Mouse (Mus musculus) midbrain, embryonic 13.5 days (tissue): ENCODE results near the gene Ndufb10. TPM values are rescaled to one million over a fixed set of nuclear protein-coding genes. Genes with fewer than 3 reads are reported as not detected.

Source experiments
- ATAC-seq: fragments of 200-750 bp; cut with Nextera tagmentation; 2 replicates; pipeline ENCODE4 v1.8.0; 2017; ENCODE audit warnings: mild to moderate bottlenecking, moderate TSS enrichment, moderate library complexity
- H3K27ac ChIP-seq: fragments of 300-500 bp; sonication (generic); 2 replicates; pipeline ENCODE4 v1.5.1; 2015; ENCODE audit warnings: inconsistent platforms, mild to moderate bottlenecking, moderate library complexity
- H3K27me3 ChIP-seq: fragments of 300-500 bp; sonication (generic); 2 replicates; pipeline ENCODE4 v1.6.1; 2015; ENCODE audit warnings: mild to moderate bottlenecking, inconsistent platforms
- H3K36me3 ChIP-seq: fragments of 300-500 bp; sonication (generic); 2 replicates; pipeline ENCODE4 v1.6.1; 2015; ENCODE audit warnings: mild to moderate bottlenecking, inconsistent platforms
- H3K4me1 ChIP-seq: fragments of 300-500 bp; sonication (generic); replicated peaks from 2 replicates; pipeline ENCODE4 v1.6.1; 2015; ENCODE audit warnings: inconsistent platforms
- H3K4me2 ChIP-seq: fragments of 300-500 bp; sonication (generic); replicated peaks from 2 replicates; pipeline ENCODE4 v1.6.1; 2015; ENCODE audit warnings: moderate library complexity, mild to moderate bottlenecking, inconsistent platforms
- H3K4me3 ChIP-seq: fragments of 300-500 bp; sonication (generic); replicated peaks from 2 replicates; pipeline ENCODE4 v1.5.1; 2015; ENCODE audit warnings: mild to moderate bottlenecking, inconsistent platforms
- H3K9ac ChIP-seq: fragments of 300-500 bp; sonication (generic); replicated peaks from 2 replicates; pipeline ENCODE4 v1.6.1; 2015; ENCODE audit warnings: mild to moderate bottlenecking, inconsistent platforms
- H3K9me3 ChIP-seq: fragments of 300-500 bp; sonication (generic); 2 replicates; pipeline ENCODE4 v1.6.1; 2016; ENCODE audit warnings: mild to moderate bottlenecking, inconsistent platforms
- WGBS: fragments of 180-500 bp; shearing (Covaris S2); methylation state at CpG from one replicate; pipeline ENCODE4 v1.1.7; 2015; 5-methylcytosine and 5-hydroxymethylcytosine counted together
- polyA plus RNA-seq: library from polyadenylated mRNA; unstranded; fragments of >200 nt; fragmentation: Nextera tagmentation; extraction: Ambion mirVana; gene quantifications from 2 replicates; pipeline ENCODE4 v1.2.1, GENCODE M21; 2015

Gene Ndufb10
- polyA plus RNA-seq, 1 experiment from 2014 or later = 260 TPM

DNA sequence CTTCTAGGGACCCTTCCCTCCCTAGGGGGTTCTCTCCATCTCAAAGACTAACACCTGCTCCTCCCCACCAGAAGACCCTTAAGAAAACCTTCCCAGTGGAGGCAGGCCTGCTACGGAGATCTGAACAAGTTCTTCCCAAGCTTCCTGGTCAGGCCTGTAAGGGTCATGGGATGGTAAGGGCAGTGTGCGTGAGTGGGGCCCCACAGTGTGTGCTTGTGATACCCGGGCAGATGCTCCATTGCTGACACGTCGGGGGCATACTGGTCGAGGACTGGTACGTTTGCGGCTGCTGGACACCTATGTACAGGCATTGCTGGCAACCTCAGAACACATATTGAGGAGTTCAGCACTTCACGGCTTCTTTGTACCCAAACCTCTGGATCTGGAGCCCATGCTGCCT, 25.6 kb downstream of the Ndufb10 start:
- 68% methylated on average over 9 of the region's 9 CpGs for WGBS
- Histone ChIP-seq H3K4me2 (no peak overlapping the region), H3K27me3 (no peaks in the 10 kb centered on the region; the same call in 1 of the 2 replicates), H3K36me3 (peaks cover 42% of the 10 kb centered on the region), H3K9me3 (no peaks in the 10 kb centered on the region), H3K9ac (0 out of 2 replicates have a peak overlapping the region, but pooled peaks have one; percentile 19), H3K4me3 (no peak overlapping the region), H3K4me1 (peaks cover 24% of the 10 kb centered on the region), H3K27ac (no peak overlapping the region)
- ATAC-seq = no peak

DNA sequence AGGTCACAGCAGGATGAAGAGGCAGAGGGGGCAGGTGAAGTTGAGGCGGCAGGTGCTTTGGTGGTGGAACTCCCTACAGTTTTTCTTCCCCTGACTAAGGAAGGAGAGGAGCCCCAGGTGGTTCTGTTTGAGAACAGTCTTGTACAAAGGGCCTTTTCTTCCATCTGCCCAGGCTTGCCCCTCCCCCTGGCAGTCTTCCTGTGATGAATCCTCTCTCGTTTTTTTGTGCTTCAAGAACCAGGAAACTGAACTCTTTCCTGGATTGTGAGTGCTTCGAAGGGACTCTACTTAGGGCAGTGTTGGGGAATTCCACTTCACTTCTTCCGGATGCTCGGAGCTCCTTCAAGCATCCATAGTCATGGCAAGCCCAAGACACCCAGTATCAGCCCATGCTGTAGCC, 26.3 kb downstream of the Ndufb10 start:
- no peak for ATAC-seq
- WGBS = 22% methylated on average over 5 of the region's 5 CpGs

DNA sequence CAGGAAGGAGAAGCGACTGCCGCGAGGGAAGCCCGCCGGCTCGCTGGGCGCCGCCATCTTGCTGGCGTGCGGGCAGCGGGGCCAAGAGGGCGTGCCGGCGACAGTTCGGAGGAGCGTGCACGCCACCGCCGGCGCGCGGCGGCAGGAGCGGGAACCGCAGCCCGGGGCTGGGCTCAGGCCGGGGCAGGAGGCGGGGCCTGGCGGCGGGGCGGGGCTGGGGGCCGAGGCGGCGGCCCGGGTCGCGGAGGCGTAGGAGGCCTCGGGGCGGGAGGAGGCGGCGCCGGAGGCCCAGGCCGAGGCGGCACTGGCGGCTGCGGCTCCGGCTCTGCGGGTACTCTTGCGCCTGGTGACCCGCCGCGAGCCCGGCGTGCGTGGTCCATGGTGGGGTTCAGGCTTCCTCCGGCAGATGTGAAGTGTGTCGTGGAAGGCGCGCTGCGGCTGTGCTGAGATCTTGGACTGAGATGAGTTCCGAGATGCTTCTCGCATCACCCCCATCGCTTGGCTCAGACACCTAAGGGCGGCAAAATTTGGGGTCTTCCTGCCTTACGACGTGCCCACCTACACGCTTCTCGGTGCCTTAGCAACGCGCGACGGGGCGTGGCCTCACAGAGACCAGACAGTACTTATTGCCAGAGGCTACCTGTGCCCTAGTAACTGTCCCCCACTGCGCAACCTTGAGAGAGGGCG, 28.1 kb downstream of the Ndufb10 start, which contains the start of the genes Gfer and Noxo1:
Gene Gfer, minus strand, starts transcription at position 146 of the 687 bp plus-strand sequence.
Gene Noxo1, plus strand, starts transcription at position 224 of the 687 bp plus-strand sequence.
- peaks cover under 1% of the 10 kb centered on the region for H3K27me3 ChIP-seq
- H3K36me3 ChIP-seq = peaks cover 36% of the 10 kb centered on the region
- peak within 1 kb of the TSS; percentile 68 for H3K4me2 ChIP-seq
- H3K9ac ChIP-seq = peak within 1 kb of the TSS; percentile 82
- under 1% methylated on average over 57 of the region's 76 CpGs for WGBS
- no peaks in the 10 kb centered on the region for H3K9me3 ChIP-seq
- peaks cover 26% of the 10 kb centered on the region for H3K4me1 ChIP-seq
- peak; percentile 92 for ATAC-seq
- H3K27ac ChIP-seq = peak within 1 kb of the TSS; percentile 90
- H3K4me3 ChIP-seq = peak within 1 kb of the TSS; percentile 73

More for the DNA sequence above, 26.3 kb downstream of the Ndufb10 start:
- Histone ChIP-seq H3K36me3 (peaks cover 42% of the 10 kb centered on the region), H3K27ac (no peak overlapping the region), H3K4me3 (no peak overlapping the region), H3K4me1 (peaks cover 24% of the 10 kb centered on the region), H3K4me2 (no peak overlapping the region), H3K27me3 (no peaks in the 10 kb centered on the region; the same call in 1 of the 2 replicates), H3K9ac (no peak overlapping the region), H3K9me3 (no peaks in the 10 kb centered on the region)

DNA sequence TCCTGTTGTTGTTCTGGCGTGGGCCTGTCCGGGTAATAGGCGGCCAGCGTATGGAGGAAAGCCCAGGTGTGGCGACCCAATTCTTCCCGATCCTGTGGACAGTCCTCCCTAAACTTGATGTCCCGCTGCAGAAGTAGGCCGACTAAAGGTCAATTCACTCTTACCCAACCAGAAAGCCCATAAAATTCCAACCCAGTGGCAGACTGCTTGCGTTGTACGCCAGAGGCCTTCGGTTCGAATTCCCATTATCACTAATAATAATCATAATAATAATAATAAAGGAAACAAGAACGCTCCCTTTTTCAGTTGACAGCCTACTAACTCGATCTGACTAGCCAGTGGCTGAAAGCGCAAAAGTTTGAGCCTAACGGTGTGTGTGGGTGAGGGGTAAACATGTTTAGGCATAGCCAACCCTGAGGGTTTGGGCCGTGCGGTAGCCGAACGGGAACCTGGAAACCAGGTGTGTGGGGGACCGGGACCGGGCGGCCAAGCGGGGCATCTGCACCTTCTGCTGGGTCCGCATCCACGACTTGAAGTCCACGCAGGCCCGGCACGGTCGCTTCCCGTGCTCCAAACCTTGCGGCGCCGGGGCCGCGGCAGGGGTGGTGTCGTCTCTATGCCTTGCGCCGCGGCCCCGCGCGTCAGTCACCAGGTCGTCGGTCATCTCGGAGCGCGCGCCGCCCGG, 28.8 kb downstream of the Ndufb10 start:
- Histone ChIP-seq H3K9me3 (no peaks in the 10 kb centered on the region), H3K27ac (peak overlapping the region; percentile 90), H3K4me2 (peak overlapping the region; percentile 68), H3K36me3 (peaks cover 29% of the 10 kb centered on the region), H3K27me3 (peaks cover 8% of the 10 kb centered on the region), H3K4me3 (peak overlapping the region; percentile 73), H3K4me1 (peaks cover 33% of the 10 kb centered on the region), H3K9ac (peak overlapping the region; percentile 82)
- no peak; the same call in none of the 2 replicates for ATAC-seq
- WGBS = 8% methylated on average over 45 of the region's 51 CpGs

DNA sequence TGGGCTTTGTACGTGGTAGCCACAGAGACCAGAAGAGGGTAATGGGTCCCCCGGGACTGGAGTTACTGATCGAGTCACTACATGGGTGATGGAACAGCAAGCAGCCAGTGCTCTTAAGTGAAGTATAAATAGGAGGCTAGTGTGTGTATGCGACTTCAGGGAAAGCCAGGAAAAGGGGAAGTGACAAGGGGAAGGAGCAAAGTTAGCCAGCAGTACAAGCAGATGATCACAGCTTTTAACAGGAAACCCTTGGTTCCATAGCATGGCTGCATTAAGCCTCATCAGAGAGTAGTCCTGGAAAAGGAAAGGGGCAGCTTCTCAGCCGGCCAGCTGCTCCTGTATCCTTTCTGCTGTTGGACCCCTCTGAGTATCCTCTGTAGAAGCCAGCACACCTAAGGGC, 31.9 kb downstream of the Ndufb10 start:
- WGBS = 90% methylated on average over 5 of the region's 5 CpGs
- Histone ChIP-seq H3K9me3 (no peaks in the 10 kb centered on the region), H3K4me3 (no peak overlapping the region), H3K36me3 (peaks cover 17% of the 10 kb centered on the region), H3K27ac (no peak overlapping the region), H3K4me1 (peaks cover 60% of the 10 kb centered on the region), H3K9ac (no peak overlapping the region), H3K4me2 (no peak overlapping the region), H3K27me3 (peaks cover 31% of the 10 kb centered on the region)
- no peak for ATAC-seq

DNA sequence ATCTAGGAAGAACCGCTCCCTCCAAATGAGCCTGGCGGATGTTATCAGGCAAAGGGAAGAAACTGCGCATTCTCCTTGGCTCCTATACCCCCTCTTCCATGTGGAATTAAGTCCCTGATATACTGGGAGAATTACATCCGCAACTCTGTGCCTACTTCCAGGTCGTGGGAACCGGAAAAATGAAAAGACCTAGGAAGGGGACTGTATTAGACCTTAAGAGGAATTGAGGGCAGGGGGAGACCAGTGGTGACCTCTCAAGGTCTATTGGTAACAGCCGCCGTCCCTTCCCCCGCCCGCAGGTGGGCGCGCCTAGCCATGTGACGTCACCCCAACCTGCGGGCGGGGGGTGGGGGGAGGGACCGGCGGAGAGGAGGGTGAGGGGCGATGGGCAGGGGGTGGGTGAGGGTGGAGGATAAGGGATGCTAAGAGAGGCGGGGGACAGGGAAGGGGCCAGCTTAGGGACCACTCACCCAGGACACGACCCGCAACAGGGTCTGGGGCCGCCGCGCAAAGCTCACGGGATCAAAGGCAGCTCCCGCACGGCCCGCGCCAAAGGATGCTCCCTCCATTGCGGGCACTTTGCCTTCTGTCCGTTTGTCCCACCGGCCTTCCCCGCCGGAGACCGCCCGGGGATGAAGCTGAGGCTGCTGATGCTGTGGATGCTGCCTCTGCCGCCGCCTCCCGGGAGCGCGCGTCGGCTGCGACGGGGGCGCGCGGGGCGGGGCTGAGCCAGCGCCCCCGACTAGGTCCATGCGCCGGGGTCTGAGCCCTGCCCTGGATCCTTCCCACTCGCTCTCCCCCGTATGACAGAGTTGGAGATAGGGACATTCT, 34.8 kb downstream of the Ndufb10 start, which contains the start of gene Syngr3:
Gene Syngr3, minus strand, starts transcription at position 705 of the 831 bp plus-strand sequence.
- H3K9ac ChIP-seq = peak within 1 kb of the TSS; percentile 93
- H3K36me3 ChIP-seq = peaks cover 25% of the 10 kb centered on the region
- peak within 1 kb of the TSS; percentile 79 for H3K4me2 ChIP-seq
- H3K4me3 ChIP-seq = peak within 1 kb of the TSS; percentile 81
- peak within 1 kb of the TSS; percentile 87 for H3K27ac ChIP-seq
- peaks cover 45% of the 10 kb centered on the region for H3K27me3 ChIP-seq
- H3K9me3 ChIP-seq = no peaks in the 10 kb centered on the region
- 1% methylated on average over 55 of the region's 55 CpGs for WGBS
- ATAC-seq = peak; percentile 64
- H3K4me1 ChIP-seq = peaks cover 47% of the 10 kb centered on the region

DNA sequence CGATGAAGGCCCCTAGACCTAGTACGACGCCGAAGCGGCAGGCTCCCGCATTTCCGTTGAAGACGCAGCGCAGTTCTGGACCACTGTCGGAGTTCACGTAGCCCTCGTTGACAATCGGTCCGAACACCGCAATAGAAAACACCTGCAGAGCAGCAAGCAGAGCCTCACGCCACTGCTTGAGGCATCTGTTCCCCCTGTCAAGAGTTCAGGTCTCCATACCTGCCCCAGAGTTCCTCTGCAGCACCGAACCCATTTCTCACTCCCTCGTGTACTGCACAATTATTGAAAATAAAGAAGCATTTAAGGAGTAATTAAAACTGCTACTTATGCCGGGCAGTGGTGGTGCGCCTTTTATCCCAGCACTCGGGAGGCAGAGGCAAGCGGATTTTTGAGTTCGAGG, 36.7 kb downstream of the Ndufb10 start:
- H3K4me2 ChIP-seq = peak overlapping the region; percentile 79
- 21% methylated on average over 23 of the region's 23 CpGs for WGBS
- peaks cover 20% of the 10 kb centered on the region for H3K36me3 ChIP-seq
- ATAC-seq = no peak
- H3K27ac ChIP-seq = no peak overlapping the region
- H3K9me3 ChIP-seq = no peaks in the 10 kb centered on the region
- H3K4me1 ChIP-seq = peaks cover 43% of the 10 kb centered on the region
- peaks cover 45% of the 10 kb centered on the region for H3K27me3 ChIP-seq
- peak overlapping the region; percentile 46 for H3K9ac ChIP-seq
- H3K4me3 ChIP-seq = peak overlapping the region; percentile 81

DNA sequence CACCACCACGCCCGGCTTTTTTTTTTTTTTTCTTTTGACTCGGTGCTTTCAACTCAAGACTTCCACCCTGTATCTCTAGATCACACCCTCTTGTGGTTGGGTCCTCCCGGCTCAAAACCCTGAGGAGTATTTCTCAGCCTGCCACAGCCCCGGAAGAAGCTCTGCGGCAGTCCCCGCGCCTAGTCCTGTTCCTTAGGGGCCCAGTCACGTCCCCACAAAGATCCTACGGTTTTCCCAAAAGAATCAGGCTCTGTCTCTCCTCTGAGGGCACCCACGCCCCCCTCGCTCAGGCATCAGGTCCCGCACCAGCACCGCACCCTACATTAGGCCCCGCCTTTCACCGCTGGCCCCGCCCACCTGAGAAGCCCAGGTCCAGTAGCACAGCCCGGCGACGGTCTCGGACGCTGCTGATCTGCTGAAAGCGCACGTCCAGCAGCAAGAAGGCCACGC, 37.1 kb downstream of the Ndufb10 start:
- Histone ChIP-seq H3K4me3 (peak overlapping the region; percentile 81), H3K36me3 (peaks cover 20% of the 10 kb centered on the region), H3K9ac (peak overlapping the region; percentile 46), H3K9me3 (no peaks in the 10 kb centered on the region), H3K4me1 (peaks cover 43% of the 10 kb centered on the region), H3K4me2 (peak overlapping the region; percentile 79), H3K27ac (no peak overlapping the region), H3K27me3 (peaks cover 45% of the 10 kb centered on the region)
- no peak for ATAC-seq
- WGBS = 2% methylated on average over 25 of the region's 25 CpGs

DNA sequence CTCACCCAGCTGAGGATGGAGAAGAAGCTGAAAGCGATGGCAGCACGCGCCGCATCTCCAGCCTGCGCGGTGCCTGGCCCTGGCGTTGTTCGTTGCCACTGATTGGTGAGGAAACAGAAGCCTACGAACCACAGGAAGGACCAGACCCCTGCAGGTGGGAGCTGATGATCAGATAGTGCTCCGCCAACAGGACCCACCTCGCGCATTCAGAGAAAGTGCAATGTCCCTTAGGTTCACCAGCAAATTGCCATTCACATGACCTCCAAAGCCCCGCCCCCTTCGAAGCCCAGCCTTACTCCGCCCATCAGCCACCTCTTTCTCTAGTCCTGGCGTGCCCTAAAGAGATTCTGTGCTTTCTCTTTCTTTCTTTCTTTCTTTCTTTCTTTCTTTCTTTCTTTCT, 37.8 kb downstream of the Ndufb10 start:
- peak overlapping the region; percentile 19; the same call in 1 of the 2 replicates for H3K4me2 ChIP-seq
- 28% methylated on average over 16 of the region's 16 CpGs for WGBS
- H3K9ac ChIP-seq = no peak overlapping the region
- H3K9me3 ChIP-seq = no peaks in the 10 kb centered on the region
- ATAC-seq = no peak
- peaks cover 45% of the 10 kb centered on the region for H3K27me3 ChIP-seq
- no peak overlapping the region for H3K27ac ChIP-seq
- H3K36me3 ChIP-seq = peaks cover 20% of the 10 kb centered on the region
- peaks cover 43% of the 10 kb centered on the region for H3K4me1 ChIP-seq
- H3K4me3 ChIP-seq = no peak overlapping the region

DNA sequence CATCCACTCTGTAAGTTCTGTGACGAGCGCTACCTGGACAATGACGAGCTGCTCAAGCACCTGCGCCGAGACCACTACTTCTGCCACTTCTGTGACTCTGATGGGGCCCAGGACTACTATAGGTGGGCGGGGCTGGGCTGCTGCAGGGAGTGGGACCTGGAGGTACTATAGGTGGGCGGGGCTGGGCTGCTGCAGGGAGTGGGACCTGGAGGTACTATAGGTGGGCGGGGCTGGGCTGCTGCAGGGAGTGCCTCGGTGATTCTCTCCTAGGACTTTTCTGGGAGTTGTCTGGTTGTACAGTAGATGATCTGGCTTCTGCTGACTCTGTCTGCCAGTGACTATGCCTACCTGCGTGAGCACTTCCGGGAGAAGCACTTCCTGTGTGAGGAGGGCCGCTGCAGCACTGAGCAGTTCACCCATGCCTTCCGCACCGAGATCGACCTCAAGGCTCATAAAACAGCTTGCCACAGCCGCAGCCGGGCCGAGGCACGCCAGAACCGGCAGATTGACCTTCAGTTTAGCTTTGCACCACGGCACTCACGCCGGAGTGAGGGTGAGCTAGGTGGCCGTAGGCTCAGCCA, 46.7 kb downstream of the Ndufb10 start:
- ATAC-seq = no peak
- H3K4me3 ChIP-seq = no peak overlapping the region
- no peak overlapping the region for H3K27ac ChIP-seq
- no peak overlapping the region for H3K9ac ChIP-seq
- peaks cover 60% of the 10 kb centered on the region for H3K36me3 ChIP-seq
- no peak overlapping the region for H3K4me2 ChIP-seq
- H3K9me3 ChIP-seq = no peaks in the 10 kb centered on the region
- no peaks in the 10 kb centered on the region for H3K27me3 ChIP-seq
- H3K4me1 ChIP-seq = no peaks in the 10 kb centered on the region; the same call in 1 of the 2 replicates
- 95% methylated on average over 24 of the region's 24 CpGs for WGBS

DNA sequence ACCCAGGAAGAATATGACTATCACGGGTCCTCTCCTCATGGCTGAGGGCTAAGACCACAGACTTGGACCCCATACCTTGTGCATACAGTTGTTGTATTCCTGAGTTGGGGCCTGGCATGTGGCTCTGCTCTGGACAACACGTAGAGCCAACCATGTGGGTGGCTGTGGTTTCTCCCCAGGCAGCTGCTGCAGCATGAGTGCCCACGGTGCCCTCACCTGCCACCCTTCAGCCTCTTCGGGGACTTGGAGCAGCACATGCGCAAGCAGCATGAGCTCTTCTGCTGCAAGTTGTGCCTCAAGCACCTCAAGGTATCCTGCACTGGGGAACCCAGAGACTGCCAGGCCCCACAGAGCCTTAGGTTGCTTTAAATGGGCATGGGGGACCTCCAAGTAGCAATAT, 47.4 kb downstream of the Ndufb10 start:
- no peak overlapping the region for H3K4me3 ChIP-seq
- no peak overlapping the region for H3K27ac ChIP-seq
- no peaks in the 10 kb centered on the region for H3K9me3 ChIP-seq
- no peaks in the 10 kb centered on the region for H3K27me3 ChIP-seq
- H3K4me2 ChIP-seq = no peak overlapping the region
- H3K9ac ChIP-seq = no peak overlapping the region
- WGBS = 96% methylated on average over 5 of the region's 5 CpGs
- peaks cover 53% of the 10 kb centered on the region for H3K36me3 ChIP-seq
- ATAC-seq = no peak
- H3K4me1 ChIP-seq = peaks cover 6% of the 10 kb centered on the region
